Mouse (Mus musculus): ENCODE measurements around the gene Rad9a.

GRCm38 (mm10) chr19:4227894-4228678, 26.6 kb upstream of the Rad9a start:
- peak; percentile 61 for TF ChIP-seq CTCF (IDR thresholded peaks at IDR 0.05; ENCODE audit: control insufficient read depth, insufficient read depth, insufficient read length)
- no peak for TF ChIP-seq MYOG (IDR thresholded peaks at IDR 0.05; ENCODE audit: control insufficient read depth, extremely low read depth, insufficient read length)
- TF ChIP-seq MAX (IDR thresholded peaks at IDR 0.05): no peak

Measured in C2C12 (cell line).